Mouse (Mus musculus) cerebellum, postnatal 4 days (tissue): ENCODE results near the gene Cry2.

Experiments used
- DNase-seq, 2 experiments: peaks; one replicate each; pipeline ENCODE4 v3.0.0; 2022; ENCODE audit warnings: low spot score in 2 of 2, mixed read lengths in 1 of 2

Gene Cry2

DNA sequence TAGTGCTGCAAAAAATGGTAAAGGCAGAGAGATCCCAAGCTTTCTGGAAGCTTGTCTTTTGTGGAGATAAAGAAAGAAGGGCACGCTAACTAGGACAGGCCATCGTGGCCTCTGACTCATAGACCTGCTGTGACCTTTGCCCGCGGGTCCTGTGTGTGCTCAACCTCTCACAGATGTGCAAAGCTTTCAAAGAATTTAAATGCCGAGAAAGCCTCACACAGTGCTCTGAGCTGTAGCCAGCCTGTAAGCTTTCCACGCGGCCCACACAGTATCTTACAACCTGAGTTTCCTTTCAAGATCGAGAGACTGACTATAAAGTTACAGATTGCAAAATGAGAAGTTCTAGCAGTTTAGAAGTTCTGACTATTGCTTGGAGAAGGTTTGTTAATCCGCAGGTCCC lies 12.0 kb upstream of the Cry2 start:
- DNase-seq = no peak

DNA sequence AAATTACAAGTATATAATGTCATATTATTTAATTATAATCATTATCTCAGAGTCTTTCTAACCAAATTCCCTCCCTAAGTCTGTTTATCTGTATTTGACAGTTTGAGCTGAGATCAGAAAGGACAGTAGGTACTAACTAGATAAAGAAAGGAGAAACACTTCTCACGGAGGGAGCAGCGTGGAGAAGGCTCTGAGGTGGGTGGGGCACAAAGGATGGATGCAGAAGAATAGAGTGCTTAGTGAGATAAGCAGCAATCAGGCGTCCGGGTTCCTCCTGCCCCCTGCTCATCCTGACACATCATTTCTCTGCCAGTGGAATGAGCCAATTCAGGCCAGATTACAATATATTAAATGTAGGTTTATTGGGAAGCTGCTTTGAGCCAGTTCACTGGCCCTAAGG lies 10.5 kb upstream of the Cry2 start:
- DNase-seq = no peak

DNA sequence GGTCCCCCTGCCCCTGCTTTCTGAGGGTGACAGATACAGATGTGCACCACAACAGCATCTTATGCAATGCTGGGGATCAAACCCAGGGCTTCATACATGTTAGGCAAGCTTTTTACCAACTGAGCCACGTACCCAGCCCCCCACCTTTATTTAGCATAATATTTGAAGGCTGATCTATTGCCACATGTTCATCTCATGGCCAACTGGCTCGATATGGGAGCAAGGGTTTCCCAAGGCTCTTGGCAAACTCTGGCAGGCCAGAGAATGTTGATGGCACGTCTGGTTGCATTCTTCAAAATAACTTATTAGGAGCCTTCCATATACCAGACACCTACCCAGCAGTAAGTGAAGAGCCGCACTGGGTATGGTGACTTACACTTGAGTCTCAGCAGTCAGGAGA lies 9.5 kb upstream of the Cry2 start:
- no peak for DNase-seq

DNA sequence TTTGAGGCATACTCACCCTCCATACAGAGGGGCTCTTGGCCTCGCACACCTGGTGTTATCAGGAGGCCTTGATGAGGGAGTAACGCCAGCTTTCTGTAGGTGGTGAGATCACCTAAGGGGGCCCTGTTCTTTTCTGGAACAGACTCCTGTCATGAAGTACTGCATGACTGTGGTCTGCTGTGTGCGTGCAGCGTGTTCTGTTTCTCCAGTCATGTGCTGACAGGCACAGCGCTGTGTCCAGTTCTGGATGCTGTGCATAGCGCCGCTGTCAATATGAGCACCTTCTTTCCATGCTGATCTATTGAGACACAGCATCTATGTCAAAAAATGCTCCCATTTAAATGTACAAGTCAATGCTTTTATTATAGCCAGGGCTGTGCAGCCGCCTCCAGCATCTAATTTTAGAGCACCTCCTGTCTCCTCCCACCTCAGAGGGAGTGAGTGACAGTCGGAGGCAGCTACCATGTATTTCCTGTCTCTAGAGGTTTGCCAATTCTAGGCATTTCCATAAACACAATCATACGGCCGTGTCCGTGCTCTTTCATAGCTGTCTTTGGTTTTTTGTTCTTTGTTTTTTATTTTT lies 8.7 kb upstream of the Cry2 start:
- no peak for DNase-seq

DNA sequence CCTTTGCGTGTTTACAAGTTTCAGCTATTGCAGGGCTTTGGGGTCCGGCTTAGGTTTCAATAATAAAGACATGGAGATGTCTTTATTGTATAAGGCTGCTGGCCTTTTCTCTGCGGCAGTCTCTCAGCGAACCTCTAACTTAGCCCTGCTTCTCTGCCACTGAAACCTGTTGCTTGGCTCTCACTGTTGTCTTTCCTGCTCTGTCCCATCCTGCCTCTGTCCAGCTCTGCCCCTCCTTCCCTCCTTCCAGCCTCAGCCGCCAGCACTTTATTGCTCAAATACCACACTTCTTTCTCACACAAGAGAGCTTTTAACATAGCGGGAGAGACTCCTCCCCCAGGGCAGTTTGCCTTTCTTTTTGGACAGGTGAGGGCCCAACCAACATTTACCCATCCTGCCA lies 6.6 kb upstream of the Cry2 start:
- no peak for DNase-seq

DNA sequence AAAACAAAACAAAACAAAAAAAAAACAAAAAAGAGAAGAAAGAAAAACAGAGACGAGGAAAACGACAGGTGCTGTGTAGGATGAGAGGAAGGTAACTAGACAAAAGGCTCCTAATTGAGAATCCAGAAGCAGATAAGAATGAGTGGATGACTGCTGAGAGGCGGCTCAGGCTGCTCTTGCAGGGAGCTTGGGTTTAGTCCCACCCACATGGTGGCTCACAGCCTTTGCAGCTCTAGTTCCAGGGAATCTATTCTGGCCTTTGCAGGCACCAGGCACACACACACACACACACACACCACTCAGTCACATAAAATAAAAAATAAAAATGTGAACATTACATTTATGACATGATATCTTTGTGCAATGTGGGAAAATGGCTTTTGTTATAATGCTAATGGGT lies 4.7 kb upstream of the Cry2 start:
- no peak for DNase-seq

DNA sequence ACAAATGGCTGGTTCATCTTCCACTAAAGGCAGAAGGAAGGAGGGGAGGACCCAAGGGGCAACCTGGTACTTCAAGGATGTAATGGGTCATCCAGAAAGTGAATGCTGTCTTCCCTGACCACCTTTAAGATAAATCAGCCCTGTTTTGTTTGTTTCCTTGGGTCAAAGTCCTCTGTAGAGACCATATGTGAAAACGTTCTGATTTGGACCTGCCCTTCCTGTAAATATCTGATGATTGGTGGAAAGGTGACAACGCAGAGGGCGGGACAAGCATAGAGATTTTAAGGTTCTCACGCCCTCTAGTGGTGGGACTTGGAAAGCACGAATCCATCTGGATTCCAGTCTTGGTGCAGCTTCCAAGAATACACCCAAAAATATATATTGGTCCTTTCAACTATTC lies 4.0 kb upstream of the Cry2 start:
- peak; percentile 67 to 86 for DNase-seq

DNA sequence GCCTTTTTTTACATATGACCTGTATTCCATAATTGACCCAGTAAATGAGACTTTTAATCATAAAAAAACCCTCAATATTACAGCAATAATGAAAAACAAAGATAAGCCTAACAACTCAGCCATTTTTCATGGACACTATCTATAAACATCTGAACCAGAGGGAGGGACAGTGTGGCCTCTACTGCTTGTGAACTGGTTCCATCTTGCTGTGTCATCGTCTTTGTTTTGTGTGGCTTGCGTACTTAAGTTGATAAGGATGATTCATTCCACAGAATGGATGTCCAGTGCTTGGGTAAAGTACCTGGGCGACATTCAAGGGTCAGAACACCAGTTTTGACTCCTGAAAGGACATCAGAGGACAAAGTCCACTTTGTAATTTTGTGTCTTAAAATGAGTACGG lies 3.5 kb upstream of the Cry2 start:
- DNase-seq = no peak

DNA sequence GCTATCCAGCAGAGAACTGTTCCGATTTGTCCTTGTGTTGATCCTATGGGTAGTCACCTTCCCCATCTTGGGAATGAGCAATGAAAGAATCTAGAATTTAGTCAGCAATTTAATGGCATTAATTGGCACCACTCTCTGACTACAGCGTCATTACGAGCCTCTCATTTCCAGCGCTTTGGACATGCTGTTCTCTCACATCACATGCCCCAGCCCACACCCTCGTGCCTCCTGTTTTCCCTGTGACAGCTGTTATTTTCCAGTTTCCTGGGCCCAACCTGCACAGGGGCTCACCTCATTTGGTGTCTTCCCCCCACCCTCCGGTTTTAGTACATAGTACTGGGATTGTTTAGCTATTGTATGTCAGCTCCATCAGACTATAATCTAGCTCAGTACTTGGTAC lies 1.2 kb upstream of the Cry2 start:
- DNase-seq = no peak

DNA sequence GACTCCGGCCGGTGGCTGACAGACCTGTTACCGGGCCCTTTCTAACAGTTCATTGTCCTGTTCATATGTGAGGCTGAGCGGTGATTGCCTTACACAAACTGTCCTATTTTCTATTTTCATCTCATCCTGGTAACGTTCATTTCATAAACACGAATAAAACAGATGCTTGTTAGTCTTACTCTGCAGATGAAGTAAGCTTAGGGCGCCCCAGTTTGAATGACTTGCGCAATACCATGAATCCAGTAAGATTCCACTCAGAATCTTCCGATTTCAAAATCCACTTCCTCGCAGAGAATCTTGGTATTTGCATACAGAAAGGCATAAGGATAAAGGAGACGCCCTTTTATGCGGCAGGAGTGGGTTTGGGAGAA lies 517 bp upstream of the Cry2 start:
- DNase-seq = no peak

DNA sequence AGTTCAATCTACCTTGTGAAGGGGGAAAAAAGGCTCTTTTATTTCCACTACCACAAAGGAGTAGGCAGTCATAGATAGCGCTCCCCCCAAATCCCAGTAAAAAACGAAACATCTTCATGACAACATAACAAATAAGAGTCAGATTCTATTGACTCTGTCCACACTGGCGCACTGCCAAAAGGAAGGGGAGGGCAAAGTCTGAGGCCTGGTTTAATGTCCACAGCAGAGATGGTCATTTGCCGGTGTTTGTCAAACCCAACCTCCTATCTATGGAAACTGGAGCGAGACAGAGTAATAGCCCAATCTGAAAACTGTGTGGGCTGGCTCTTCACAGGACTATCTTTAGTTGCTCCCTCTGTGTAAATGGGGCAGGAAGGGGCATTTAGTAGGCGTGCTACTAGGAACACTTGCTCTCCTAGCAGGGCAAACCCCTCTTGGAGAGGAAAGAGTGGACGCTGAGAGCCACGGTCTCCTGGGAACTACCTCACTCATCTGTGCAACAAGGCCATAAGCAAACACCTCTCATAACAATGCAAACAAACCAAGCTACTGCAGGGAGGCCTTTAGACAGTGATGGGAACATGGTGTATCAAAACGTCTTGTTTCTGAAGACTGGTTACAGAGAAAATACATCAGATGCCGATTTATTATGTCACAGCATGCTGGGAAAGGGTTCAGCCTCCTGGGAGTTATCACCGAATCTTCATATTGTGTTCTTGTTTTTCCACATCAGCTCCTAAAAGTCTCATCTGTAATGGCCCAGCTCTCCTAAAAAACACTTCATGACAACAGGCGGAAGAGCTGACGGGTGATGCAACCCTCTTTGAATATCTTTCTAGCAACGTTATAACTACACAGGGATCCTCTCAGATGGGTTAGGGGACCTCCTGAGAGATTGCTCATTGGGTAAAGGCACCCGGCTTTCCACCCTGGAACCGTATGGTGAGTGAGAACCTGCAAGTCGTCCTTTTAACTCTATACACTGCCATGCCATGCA lies 1.2 kb downstream of the Cry2 start:
- DNase-seq = peak in 1 of 2 experiments; percentile 53

DNA sequence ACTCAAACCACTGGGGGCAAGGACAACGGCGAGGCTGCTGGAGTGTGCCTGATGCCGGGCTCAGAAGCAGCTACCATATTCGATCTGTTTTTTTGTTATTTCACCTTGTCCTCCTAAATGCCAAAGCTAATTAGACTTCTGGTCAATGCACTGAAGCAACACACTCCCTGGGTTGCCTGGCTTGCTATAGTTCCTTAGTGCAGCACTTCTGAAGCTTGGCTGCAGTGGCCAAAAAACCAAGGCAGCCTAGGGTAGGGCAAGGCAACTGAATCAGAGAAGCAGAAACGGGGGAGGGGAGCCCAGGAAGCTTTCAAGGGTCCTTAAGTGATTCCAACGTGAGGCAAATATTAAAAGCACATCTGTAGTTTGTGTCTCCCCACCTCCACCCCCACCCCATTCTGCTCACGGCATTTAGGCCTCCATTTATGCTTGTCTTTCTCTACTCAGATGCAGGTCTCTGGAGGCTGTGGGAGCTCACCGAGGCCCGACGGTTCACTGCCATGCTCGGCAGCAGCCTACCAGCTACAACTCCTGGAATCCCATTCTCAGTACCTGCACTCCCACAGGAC lies 2.1 kb downstream of the Cry2 start:
- DNase-seq = no peak

DNA sequence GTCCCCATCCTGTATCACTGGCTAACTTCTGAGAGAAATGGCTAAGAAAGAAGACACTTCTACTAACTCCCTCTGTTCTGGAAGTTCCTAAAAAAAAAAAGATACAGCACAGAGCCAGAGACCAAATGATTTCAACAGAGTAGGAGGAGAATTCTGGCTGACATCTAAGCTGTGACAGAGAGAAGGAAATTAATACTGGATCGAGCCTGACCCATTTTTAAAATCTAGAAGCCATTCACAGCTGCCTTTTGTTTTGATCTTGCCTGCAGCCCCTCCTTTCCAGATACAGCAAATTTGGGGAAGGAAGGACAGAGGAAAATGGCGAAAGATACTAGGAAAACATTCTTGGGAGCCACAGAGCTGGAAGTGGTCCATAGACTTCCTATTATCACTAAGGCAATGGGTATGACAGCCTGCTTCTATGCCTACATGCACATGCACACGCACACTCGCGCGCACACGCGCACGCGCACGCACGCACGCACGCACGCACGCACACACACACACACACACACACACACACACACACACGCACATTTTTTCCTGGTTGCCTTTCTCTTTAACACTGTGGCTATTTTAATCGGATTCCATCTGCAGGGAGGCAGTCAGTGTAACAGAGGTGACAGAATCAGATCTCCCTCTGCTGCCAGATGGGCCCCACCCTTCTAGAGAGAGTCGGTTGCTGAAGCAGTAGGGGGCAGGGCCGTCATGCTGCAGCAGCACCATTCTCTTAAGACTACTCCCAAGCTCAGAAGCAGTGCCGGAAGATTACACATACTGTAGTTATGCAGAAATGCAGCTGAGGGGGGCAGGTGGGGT lies 2.9 kb downstream of the Cry2 start:
- peak in 1 of 2 experiments; percentile 37 for DNase-seq

DNA sequence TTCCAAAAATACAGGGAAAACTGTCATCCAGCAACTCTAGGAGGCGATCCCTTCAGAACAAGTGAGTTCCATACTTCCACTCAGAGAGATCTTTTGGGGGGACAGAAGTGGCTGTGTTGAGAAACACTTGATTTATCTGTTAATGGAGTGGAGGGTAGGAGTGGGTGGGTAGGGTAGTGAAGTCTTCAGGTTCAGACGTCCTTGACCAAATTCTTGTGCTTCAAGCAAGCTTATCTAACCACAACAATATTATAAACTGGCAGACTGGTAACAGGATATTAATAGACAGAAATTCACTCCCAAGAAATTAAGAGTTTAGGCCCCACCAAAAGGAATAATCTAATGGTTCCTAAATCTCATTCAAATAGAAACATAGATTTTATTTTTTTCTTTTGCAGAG lies 3.8 kb downstream of the Cry2 start:
- no peak for DNase-seq

DNA sequence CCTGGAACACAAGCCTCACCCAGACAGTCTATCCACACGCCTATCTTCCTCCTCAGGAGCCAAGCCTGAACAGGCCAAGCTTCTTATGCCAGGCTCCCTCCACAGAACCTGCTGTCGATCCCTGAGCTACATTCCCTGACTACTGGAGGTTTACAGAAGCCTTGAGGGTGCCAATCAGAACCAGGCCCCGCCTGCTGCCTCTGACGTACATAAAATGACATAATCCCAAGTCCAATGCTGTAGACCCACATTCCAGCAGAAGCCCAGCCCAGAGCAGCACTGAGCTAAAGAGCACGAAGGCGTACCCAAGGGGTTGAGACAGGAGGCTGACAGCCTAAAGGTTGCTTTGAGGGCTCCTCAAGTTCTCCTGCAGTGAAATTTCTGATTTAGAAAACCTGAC lies 6.0 kb downstream of the Cry2 start:
- peak in 1 of 2 experiments; percentile 43 for DNase-seq

DNA sequence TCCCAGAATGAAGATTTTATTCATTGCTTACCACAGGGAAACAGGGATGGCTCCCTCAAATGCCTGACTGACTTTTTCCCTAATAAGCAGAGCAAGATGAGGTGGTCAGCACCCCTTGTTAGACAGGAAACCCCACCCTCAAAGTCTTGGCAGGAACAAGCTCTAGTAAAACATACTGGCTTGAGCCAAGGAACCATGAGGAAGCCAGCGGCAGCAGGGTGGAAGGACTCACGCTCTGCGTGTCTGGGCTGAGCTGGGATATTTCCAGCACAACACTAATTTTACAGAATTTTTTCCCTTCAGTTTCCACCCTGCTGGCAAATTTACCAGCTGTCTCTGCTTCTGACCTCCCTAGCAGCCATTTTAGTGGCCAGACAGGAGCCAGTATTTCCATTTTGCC lies 7.4 kb downstream of the Cry2 start:
- no peak for DNase-seq

DNA sequence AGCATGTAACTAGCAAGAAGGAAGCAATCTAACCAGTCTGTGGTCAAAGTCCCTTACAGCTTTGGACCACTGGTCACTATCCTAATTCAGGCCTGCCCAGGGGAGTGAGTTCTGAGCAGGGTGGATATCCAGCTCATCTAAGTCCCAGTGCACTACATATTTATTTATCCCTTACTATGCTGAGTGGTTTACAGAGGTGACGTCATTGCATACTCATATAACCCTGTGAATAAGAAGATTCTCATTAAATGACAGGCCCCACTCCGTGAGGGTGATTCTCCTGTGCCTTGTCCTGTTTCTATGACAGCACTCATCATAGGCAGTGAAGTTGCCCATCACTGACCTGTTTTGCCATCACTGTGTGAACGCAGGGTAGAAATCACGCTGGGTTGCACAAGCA lies 8.5 kb downstream of the Cry2 start:
- DNase-seq = no peak

DNA sequence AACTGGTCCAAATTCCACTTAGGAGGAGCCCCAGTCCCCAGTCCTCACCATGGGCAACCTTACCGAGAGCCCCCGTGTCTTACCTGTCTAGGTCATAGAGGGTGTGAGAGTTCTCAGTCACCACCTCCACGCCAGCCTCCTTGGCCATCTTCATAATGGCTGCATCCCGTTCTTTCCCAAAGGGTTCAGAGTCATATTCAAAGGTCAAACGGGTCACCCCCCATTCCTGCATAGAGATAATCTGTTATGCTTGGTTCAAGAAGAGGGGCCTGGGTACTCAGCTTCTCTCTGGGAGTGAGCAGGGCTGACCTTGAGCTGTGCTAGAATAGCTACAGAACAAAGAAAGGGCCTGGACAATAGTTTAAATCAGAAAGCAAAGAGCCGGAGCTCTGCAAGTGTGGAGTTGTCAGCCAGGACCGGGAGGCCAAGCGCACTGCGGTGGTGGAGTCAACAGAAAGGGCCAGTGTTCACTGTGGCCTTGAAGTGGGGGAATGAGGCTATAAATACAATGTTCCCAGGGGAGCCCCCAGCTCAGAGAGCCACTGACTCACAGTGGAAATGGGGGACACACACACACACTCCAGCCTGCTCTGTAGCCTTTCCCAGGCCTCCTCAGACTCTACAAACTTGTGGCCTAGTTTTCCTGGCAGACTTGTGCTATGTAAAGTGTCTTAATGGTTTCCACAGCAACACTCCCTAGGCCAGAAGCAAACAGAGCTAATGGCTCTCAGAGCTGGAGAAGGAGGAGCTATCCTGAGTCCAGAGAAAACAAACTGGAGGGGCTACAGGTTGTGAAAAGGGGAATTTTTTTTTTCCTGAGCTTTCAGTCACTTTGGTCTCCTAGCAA lies 9.2 kb downstream of the Cry2 start:
- no peak for DNase-seq

DNA sequence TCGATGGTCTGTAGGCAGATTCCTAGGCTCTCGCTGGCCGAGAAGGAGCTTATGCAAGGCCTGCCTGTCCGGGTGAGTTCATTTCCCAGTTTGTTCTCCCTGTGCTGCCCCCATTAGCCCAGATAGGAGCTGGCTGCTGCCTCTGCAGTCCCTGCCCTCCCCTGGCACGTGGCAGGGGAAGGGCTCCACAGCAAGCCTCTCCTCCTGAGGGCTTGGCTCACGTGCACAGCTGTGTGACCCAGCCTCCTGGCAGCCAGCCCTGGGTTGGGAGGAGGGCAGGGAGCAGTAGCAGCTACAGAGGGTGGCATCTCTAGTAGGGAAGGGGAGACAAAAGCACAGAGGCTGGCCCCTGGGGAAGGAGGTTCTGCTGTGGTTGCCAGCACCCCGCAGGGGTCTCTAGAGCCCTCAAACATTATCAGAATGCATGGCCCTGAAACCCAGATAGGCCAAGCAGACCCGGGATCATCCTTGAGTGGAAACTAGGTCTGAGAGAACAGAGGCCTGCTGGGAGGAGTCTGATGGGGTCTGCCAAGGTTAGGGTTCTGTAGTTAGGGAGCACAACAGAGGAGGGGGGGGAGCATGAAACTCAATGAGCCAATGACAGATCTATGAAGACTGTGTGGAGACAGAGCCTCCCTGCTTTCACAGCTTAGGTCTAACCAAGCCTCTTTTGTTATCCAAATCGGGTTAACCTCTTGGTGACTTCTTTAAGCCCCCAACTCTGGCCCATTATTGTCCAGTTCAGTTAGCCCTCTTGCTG lies 10.0 kb downstream of the Cry2 start:
- peak; percentile 46 to 79 for DNase-seq

DNA sequence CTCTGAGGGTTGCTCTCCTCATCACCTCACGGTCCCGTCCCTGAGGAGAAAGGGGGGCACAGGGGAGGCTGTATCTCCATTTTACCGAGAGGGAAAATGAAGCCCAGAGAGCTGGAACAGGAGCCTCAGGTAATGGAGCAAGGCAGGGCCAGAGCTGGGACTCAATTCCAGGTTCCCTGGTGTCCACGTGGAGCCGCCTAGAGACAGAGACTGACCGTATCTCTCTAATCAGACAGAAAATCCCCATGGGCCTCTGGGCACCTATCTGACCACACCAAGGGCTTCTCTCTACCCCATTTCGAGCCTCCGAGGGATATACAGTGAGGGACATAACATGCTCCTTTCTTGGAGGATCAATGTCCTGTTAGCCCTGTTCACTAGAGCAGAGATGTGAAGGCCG lies 10.7 kb downstream of the Cry2 start:
- DNase-seq = no peak
